Mouse (Mus musculus): ENCODE data around the gene Dcp1a.

- TF ChIP-seq CTCF (IDR thresholded peaks at IDR 0.05; ENCODE audit: low read depth) (no peak), EP300 (optimal IDR thresholded peaks at IDR 0.05) (no peak)
Observed at GRCm38 (mm10) chr14:30551509-30551908, 72.2 kb downstream of the Dcp1a start.
